Mouse (Mus musculus) left cerebral cortex, adult 6 months (tissue): ENCODE measurements around the gene Tmem53. TPM values are rescaled to one million over a fixed set of nuclear protein-coding genes. Genes with fewer than 3 reads are reported as not detected.

Source experiments
- long read RNA-seq, 2 experiments: library from polyadenylated mRNA; unstranded; transcript quantifications; one replicate each; pipeline ENCODE4 v2.0.0; 2019 to 2020
- polyA plus RNA-seq: library from polyadenylated mRNA; unstranded; fragments of <200 nt; fragmentation: Nextera tagmentation; gene quantifications from 2 replicates; pipeline ENCODE4 v1.2.3, GENCODE M21; 2021

Gene Tmem53
- polyA plus RNA-seq = 11.1 and 12.3 TPM in 2 replicates
- long read RNA-seq, experiment 1, transcript Tmem53-201 (3 exons, 991 nt) = major isoform, 5 of 7 reads
- long read RNA-seq, experiment 1, partial matches to known transcripts = 0 of 7 reads
- long read RNA-seq, experiment 1, other reads (novel, unspliced or antisense) = 2 of 7 reads
- long read RNA-seq, experiment 2, transcript Tmem53-201 (3 exons, 991 nt) = major isoform, 13 of 14 reads
- long read RNA-seq, experiment 2, partial matches to known transcripts = 0 of 14 reads
- long read RNA-seq, experiment 2, other reads (novel, unspliced or antisense) = 1 of 14 reads

GRCm38 (mm10) chr4:117251801-117252316 lies at the start of gene Tmem53, which contains the start of gene Armh1:
Gene Tmem53, plus strand, starts transcription at chr4:117251951.
Gene Armh1, minus strand, starts transcription at chr4:117252125.

Other genes with a start within 250 kb of the Tmem53 start
- gene Eif2b3, start 232.5 kb upstream of the Tmem53 start, polyA plus RNA-seq = 20.0 and 23.7 TPM in 2 replicates
- gene Ptch2, start 155.9 kb upstream of the Tmem53 start, polyA plus RNA-seq = 0.11 and 0.15 TPM in 2 replicates
- gene Btbd19, start 126.2 kb upstream of the Tmem53 start, polyA plus RNA-seq = 7.6 and 10.6 TPM in 2 replicates
- 0.61 and 1.8 TPM in 2 replicates for gene Tctex1d4, start 125.2 kb upstream of the Tmem53 start, polyA plus RNA-seq
- 3.1 and 11.0 TPM in 2 replicates for gene Plk3, start 118.0 kb upstream of the Tmem53 start, polyA plus RNA-seq
- 1,015 and 1,443 TPM in 2 replicates for gene Rps8, start 95.7 kb upstream of the Tmem53 start, polyA plus RNA-seq
- gene Kif2c, start 69.3 kb upstream of the Tmem53 start, polyA plus RNA-seq = 0.09 and 0.22 TPM in 2 replicates
- gene Armh1, start 174 bp downstream of the Tmem53 start, polyA plus RNA-seq = 0.40 and 0.42 TPM in 2 replicates
- 38.1 and 69.9 TPM in 2 replicates for gene Rnf220, start 245.1 kb downstream of the Tmem53 start, polyA plus RNA-seq